Mouse (Mus musculus) urinary bladder, postnatal 4 days (tissue): ENCODE measurements at regions not wholly inside any gene's neighbourhood (a gene's known extent, or its start where the extent isn't known, plus 50 kb on each side); places are given as distances from the start of the nearest gene placed in this dataset.

Source experiments
- DNase-seq, 2 experiments: peaks; one replicate each; pipeline ENCODE4 v3.0.0; 2021 to 2022; ENCODE audit warnings: low spot score in 2 of 2

DNA sequence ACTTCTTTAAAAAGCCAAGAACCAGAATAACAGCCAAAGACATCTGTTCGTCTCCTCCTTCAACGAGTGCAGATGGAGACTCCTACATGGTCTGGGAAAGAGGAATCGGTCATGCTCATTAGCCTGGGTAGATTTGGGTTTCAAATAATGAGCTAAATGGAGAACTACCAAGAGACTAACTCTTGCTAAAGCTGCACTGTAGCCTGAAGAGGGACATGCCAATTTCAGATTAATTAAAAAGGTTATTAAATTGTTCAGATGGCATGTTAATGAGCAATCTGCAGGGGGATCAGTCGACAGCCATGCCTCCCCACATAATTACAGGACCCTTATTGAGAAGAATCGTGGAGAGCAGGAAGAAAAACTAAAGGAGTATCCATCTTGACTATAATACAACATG, 386.1 kb downstream of the Nedd1 start:
- DNase-seq: no peak

GRCm38 (mm10) chr10:92335141-92335540, 387.1 kb downstream of the Nedd1 start:
- no peak for DNase-seq

GRCm38 (mm10) chr10:92333869-92334268, 388.4 kb downstream of the Nedd1 start:
- DNase-seq: no peak

- DNase-seq: no peak
Measured at GRCm38 (mm10) chr10:92333042-92333774, 389.0 kb downstream of the Nedd1 start.

DNA sequence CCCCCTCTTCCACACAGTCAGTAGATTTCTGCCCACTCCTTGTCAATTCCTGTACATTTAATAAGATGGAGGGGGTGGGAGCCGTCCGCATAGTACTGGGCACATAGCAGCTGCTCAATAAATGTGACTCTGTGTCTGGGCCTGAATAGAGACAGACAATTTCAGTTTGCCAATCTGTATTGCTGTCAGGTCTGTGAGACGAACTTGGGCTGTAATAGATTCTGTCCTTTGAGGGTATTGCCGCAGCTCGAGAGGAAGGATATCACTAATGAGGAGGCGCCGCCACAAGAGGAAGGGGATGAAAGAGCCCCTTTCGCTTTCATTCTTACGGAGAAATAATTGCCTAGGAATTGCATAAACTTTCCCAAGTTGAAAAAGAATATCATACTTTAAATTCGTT, 392.1 kb downstream of the Nedd1 start:
- DNase-seq: no peak

- no peak for DNase-seq
Measured at GRCm38 (mm10) chr10:92329661-92330060, 392.6 kb downstream of the Nedd1 start.

DNA sequence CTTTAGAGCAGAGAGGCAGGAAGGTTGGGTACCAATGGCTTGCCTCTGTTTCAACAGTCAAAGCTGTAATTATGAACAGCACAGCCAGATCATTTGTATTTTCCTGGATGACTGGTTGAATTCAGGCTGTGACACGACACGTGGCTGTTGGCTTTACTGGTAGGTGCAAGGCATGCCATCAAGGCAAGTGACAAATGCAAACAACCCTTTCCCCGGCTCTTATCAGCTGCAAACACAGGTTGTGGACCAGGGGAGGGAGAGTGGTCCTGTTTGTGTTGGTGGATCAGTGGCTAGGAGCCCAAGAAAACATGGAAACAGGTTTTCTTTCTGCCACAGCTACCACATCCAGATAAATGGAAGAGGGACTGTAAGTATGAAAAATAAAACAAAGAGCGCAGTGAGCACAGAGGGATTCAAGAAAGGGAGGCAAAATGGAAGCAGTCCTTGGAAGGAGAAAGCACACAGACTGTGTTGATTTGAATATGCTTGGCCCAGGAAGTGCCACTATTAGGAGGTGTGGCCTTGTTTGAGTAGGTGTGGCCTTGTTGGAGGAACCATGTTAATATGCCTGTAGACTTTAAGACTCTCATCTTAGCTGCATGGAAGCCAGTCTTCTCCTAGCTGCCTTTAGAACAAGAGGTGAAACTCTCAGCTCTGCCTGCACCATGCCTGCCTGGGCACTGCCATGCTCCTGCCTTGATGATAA, 396.8 kb downstream of the Nedd1 start:
- no peak for DNase-seq

- DNase-seq: no peak
Measured at GRCm38 (mm10) chr10:92314606-92315005, 407.6 kb downstream of the Nedd1 start.

GRCm38 (mm10) chr10:92312278-92312677, 409.9 kb downstream of the Nedd1 start:
- no peak for DNase-seq

GRCm38 (mm10) chr10:92308643-92309042, 413.6 kb downstream of the Nedd1 start:
- no peak for DNase-seq

DNA sequence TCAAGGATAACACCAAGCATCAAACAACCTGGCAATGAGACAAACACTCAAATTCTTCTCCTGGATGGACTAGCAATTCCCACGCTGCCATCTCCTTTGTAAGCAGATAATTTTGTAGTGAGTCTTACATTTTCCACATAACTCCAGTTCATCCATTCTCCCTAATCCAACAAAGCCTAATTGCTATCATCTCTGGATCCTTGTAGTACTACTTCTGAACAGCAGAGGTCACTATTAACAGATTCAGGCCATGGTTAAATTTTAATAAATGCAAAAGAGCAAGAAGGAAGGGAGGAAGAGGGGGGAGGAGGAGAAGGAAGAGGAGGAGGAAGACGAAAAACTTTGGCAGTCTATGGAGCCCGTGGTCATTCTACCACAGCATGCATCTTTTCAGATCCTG, 414.4 kb downstream of the Nedd1 start:
- DNase-seq: no peak

GRCm38 (mm10) chr10:92298693-92299092, 423.5 kb downstream of the Nedd1 start:
- no peak for DNase-seq

DNA sequence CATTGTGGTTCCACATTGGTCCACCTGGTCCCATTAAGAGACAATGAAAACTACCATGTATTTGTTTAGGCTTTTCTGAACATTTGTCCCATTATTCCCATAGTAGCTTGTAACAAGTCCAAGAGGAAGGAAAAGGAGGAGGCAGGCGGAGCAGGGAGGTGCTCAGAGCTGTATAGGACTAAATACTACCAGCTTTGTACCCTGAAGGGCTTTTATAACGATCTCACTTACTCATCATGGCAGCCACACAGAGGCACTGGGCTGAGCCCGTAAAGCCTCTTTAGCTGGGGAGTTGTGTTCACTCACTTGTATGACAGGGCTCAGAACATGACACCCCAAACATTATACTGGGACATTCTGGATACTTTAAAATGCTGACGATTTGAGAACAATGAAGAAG, 425.4 kb downstream of the Nedd1 start:
- no peak for DNase-seq

GRCm38 (mm10) chr10:92296303-92296702, 425.9 kb downstream of the Nedd1 start:
- no peak for DNase-seq

DNA sequence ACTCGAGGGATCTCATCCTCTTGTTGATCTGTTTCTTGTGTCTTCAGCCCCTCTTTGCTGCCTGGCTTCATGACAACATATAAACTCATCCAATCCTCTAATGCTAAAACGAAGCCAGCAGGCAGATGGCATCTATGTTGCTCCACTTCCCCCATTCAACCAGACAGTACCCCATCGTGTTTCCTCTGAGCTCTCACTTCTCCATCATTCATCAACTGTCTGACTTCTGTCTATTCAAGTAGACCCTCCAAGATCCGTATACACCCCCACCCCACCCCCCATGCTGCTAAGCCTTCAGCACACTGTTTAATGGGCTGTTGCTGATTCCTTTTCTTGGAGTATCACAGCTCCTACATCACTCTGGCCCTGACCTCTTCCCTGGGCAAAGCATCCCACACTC, 429.0 kb downstream of the Nedd1 start:
- no peak for DNase-seq

DNA sequence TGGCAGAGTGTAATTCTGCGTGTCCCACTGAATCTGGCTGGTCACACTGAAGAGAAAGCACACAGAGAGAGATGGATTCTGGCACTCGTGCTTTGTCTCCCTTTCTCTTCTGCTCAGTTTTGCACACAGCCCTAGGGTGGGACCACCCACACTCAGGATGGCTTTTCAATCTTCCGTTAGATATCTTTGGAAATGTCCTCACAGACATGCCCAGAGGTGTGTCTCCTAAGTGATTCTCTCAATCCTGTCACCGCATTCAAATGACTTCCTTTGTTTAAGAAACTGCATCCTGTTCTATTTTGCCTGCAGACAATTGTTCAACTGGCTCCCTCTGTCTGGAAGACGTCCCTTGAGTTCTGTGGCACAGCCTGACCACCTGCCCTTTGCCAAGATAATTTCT, 433.0 kb downstream of the Nedd1 start:
- no peak for DNase-seq

GRCm38 (mm10) chr10:92284231-92284630, 438.0 kb downstream of the Nedd1 start:
- DNase-seq: no peak

GRCm38 (mm10) chr10:92277981-92278380, 444.2 kb downstream of the Nedd1 start:
- DNase-seq: no peak

- no peak for DNase-seq
Measured at GRCm38 (mm10) chr10:92257815-92258214, 464.4 kb downstream of the Nedd1 start.

DNA sequence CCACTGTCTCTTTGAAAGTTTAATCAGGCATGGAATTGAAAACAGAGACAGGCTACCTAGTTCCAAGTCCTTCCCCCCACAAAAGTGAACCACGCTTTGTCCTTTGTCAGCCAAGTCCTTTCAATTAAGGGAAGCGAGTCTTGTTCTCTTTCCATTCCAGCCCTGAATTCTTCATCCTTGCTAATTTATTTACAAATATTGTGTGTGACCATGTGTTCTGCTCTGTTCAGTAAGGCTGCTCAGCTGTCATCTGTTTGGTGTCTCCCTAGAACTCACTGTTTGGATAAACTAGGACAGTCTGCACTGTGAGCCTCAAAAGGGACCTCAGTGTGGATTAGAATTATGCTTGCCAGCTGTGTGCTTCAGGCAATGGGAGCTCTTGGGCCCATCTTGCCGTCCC, 473.6 kb downstream of the Nedd1 start:
- no peak for DNase-seq

- DNase-seq: no peak
Measured at GRCm38 (mm10) chr10:92247449-92247805, 474.8 kb downstream of the Nedd1 start.

- no peak for DNase-seq
Measured at GRCm38 (mm10) chr10:92246785-92247448, 475.3 kb downstream of the Nedd1 start.
